Mouse (Mus musculus): Measurements from ENCODE around the gene Flt3. TPM values are rescaled to one million over a fixed set of nuclear protein-coding genes. Genes with fewer than 3 reads are reported as not detected.

Gene Flt3
- under 1 TPM; 0.08 to 0.10 TPM for total RNA-seq (2021)

- intact Hi-C loops (cut with DNase I): no loop called here
- no peak for DNase-seq (ENCODE audit: low spot score)
Observed at GRCm38 (mm10) chr5:147399843-147400504, at the start of gene Flt3. Gene Flt3 (minus strand): TSS chr5:147400489.

DNA sequence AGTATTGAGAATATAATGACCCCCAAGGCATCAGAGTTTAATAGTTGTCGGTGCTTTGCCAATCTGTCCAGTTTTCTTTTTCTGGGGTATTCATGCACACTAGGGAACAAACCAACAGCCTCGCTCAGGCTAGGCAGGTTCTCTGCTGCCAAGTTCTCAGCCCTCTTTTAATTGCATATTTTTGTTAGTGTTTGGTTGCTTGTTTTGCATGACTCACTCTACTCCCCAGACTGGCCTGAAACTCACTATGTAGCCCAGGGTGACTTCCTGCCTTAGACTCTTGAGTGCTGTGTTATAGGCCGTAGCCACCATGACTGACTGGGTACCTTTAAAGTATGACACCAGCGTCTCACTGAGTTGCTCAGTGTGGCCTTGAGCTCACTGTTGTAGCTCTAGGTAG, 48.6 kb upstream of the Flt3 start:
- no peak for DNase-seq (ENCODE audit: low spot score)
- intact Hi-C loops (cut with DNase I): no loop called here

DNA sequence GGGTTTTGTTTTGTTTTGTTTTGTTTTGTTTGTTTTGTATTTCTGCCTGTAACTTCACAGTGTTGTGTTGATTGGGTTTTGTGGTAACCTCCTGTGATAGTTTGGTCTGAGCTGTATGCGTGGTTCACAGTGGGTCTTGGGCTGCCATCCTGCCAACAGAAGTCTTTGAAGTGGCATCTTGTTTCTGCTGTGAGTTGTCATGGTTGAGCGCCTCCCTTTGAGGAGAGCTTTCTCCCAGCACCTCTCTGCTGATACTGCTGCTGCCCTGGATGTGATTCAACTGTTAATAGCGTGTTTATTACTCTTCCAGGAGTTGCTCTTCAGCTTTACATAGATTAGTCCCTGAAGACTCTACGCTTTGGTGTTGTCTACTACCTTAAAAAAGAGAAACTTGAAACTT, 48.2 kb upstream of the Flt3 start:
- intact Hi-C loops (cut with DNase I): no loop called here
- no peak for DNase-seq (ENCODE audit: low spot score)

GRCm38 (mm10) chr5:147445252-147445651, 45.0 kb upstream of the Flt3 start:
- no peak for DNase-seq (ENCODE audit: low spot score)
- intact Hi-C loops (cut with DNase I): no loop called here

DNA sequence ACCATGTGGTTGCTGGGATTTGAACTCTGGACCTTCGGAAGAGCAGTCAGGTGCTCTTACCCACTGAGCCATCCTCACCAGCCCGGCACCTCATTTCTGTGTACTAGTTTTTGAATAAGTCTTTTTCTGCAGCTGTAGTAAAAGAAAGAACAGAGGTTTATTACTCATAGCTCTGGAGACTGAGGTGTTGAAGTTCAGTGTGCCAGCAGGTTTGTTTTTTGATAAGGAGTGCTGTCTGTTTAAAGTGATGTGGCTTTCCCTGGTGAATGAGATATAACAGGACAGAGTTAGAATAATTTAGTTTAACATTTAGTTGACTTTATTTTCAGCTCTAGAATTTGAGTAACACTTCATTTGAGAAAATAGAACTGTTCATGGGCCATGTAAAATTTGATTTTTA, 44.5 kb upstream of the Flt3 start:
- intact Hi-C loops (cut with DNase I): no loop called here
- DNase-seq (ENCODE audit: low spot score): no peak

GRCm38 (mm10) chr5:147444298-147444697, 44.0 kb upstream of the Flt3 start:
- intact Hi-C loops (cut with DNase I): no loop called here
- no peak for DNase-seq (ENCODE audit: low spot score)

DNA sequence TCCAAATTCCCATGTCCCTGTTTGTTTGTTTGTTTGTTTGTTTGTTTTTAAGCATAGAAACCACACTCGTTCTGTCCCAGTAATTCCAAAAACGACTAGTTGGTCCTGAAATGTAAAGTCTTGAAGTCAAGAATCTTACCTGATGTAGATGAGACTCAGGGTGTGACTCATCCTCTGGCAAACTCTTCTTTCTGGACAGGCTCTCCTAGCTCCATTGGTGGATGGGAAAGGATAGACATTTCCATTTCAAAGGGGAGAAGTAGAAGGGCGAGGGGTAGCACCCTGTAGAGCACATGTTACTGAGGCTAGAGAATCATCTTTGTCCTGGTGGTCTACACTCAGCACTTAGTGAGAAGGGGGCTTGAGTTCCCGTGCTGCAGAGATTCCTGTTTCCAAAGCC, 42.5 kb upstream of the Flt3 start:
- intact Hi-C loops (cut with DNase I): no loop called here
- DNase-seq (ENCODE audit: low spot score): no peak

DNA sequence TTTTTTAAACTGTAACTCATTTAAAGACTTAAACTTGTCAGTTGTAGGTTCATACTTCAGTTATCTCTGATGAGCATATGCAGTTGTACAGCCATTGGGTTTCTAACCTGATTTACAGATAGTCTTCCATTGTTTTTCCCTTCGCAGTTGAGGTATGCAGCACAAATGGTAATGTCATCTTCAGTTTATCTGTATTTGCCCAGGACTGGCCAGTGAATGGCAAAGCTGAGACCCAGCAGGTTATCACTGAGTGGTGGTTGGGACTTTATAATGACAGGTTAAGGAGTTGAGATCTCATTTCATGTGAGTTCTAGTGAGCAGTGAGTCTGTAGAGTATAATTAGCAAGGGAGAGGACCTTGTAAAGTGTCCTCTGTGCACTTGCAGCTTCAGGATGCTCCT, 41.7 kb upstream of the Flt3 start:
- intact Hi-C loops (cut with DNase I): no loop called here
- DNase-seq (ENCODE audit: low spot score): no peak

DNA sequence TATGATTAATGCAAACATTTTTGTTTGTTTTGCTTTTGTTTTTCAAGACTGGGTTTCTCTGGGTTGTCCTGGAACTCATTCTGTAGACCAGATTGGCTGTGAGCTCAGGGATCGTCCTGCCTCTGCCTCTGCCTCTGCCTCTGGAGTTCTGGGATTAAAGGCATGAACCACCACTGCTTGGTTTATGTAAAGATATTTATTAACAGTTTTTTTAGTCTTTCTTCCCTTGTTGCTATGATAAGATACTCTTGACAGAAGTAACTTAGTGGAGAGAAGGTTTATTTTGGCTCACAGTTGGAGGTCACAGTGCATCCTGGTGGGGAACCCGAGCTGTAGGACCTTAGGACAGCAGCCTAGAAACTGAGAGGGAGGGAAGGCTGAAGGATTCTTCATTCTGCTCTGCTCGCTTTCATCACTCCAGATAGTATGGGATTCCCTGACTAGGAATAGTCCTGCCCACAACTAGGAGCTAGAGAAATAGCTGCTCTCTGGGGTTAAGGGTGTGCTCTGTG, 40.8 kb upstream of the Flt3 start:
- intact Hi-C loops (cut with DNase I): no loop called here
- no peak for DNase-seq (ENCODE audit: low spot score)

DNA sequence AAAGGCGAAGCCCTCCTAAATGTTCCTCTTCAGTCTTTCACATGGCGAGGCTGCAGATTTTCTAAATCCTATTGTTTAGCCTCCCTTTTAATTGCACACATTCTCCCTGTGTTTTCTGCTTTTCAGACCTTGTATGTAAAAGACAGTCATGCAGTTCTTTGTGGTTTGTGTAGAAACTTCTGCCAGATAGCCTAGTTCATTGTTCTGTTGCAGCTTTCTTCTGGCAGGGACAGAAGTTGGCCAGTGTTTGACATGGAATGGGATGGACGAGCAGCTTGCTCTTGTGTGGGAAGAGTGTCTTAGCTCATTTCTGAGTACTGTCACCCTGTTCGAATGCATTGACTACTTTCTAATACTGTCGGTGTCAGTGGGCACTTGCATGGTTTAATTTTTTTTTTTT, 36.2 kb upstream of the Flt3 start:
- DNase-seq (ENCODE audit: low spot score): no peak
- intact Hi-C loops (cut with DNase I): no loop called here

DNA sequence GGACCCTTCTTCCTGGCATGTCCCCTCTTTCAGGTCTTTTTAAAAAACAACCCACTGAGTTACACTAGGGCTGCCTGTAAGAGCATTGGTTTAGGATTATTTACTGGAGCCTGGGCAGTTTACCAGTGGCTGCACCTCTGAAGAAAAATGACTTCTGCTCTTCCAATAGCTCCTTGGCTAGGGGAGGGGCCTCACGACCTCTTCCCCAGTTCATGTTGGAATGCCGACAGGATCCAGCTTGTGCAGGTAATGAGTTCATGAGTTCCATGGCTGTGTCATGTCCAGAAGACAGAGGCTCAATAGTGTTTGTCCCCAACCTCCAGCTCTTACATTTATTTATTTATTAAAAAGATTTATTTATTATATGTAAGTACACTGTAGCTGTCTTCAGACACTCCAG, 35.5 kb upstream of the Flt3 start:
- intact Hi-C loops (cut with DNase I): no loop called here

GRCm38 (mm10) chr5:147435224-147435623, 34.9 kb upstream of the Flt3 start:
- DNase-seq (ENCODE audit: low spot score): no peak
- intact Hi-C loops (cut with DNase I): no loop called here

More for the DNA sequence above, 35.5 kb upstream of the Flt3 start:
- DNase-seq (ENCODE audit: low spot score): no peak

DNA sequence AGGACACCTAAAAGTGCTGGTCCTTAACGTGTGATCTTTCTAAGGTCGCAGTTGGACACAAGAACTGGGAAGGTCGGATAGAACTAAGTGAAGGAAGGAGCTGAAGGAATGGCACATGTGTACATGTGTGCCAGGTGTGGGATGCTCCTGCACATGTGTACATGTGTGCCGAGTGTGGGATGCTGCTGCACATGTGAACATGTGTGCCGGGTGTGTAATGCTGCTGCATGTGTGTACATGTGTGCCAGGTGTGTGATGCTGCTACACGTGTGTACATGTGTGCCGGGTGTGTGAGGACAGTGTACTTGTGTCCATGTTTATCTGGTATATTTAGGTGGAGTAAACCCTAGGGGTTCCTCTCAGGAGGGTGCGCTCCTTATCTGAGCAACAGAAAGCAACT, 32.6 kb upstream of the Flt3 start:
- intact Hi-C loops (cut with DNase I): loop anchor here (5.0 kb wide), 1 partner anchor 99 kb away; no protein-coding TSS in a partner anchor
- no peak for DNase-seq (ENCODE audit: low spot score)

DNA sequence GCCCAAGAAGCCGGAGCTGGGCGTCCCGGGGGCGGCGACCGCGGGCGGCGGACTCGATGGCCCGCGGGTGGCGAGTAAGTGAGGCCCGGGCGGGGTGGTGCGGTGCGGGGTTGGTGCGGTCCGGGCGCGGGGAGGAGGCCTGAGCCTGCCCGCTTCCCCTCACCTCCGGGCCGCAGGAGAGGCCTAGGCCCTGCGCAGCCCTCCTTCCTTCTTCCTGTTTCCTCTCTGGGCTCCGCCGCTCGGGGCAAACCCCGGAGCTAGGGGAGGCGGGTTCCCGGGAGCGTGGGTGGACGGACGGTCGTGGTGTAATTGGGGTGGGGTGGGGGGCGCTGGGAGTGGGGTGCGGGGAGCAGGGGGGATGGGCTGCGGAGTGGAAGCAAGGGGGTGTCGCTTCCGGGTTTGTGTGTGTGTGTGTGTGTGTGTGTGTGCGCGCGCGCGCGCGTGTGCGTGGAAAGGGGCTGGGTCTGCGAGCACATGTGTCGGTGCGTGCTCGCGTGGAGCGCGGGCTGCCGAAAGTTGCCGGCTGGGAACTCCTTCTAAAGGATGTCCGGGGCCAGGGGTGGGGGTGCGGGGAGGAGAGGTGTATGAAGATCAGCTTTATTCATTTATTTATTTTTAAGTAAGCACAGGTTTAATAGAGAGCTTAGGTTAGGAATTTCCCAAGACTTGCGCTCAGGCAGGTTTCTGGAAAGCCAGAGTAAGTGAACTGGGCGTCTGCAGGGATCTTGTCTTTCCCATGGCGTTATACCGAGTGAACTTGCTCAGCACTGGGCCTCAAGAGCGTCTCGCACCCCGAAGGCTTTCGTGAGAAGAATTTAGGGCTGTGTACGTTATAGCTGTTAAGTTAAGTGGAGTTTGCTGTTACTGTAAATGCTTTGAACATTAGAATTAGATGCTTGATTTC, 30.9 kb upstream of the Flt3 start:
- intact Hi-C loops (cut with DNase I): loop anchor here (5.0 kb wide), 1 partner anchor 101 kb away; no protein-coding TSS in a partner anchor
- peak; percentile 54 for DNase-seq (ENCODE audit: low spot score)

DNA sequence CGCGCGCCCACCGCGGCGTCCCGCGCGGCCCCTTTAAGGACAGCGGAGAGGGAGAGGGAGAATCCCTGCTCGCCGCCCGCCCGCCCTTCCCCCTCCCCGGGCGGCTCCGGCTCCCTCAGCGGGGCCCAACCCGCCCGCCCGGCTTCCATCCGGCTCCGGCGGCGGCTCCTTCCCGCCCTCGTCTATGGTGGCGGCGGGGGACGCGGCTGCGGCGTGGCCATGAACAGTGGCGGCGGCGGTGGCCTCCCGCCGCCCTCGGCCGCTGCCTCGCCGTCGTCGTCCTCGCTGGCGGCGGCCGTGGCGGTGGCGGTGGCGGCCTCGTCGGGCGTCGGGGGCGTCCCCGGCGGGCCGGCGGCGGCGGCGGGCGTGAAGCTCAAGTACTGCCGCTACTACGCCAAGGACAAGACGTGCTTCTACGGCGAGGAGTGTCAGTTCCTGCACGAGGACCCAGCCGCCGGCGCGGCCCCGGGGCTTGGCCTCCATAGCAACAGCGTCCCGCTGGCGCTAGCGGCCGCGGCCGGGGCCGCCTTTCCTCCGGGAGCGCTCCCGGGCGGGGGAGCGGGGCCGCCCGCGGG, 30.2 kb upstream of the Flt3 start:
- DNase-seq (ENCODE audit: low spot score): no peak
- intact Hi-C loops (cut with DNase I): loop anchor here (5.0 kb wide), 1 partner anchor 102 kb away; no protein-coding TSS in a partner anchor

DNA sequence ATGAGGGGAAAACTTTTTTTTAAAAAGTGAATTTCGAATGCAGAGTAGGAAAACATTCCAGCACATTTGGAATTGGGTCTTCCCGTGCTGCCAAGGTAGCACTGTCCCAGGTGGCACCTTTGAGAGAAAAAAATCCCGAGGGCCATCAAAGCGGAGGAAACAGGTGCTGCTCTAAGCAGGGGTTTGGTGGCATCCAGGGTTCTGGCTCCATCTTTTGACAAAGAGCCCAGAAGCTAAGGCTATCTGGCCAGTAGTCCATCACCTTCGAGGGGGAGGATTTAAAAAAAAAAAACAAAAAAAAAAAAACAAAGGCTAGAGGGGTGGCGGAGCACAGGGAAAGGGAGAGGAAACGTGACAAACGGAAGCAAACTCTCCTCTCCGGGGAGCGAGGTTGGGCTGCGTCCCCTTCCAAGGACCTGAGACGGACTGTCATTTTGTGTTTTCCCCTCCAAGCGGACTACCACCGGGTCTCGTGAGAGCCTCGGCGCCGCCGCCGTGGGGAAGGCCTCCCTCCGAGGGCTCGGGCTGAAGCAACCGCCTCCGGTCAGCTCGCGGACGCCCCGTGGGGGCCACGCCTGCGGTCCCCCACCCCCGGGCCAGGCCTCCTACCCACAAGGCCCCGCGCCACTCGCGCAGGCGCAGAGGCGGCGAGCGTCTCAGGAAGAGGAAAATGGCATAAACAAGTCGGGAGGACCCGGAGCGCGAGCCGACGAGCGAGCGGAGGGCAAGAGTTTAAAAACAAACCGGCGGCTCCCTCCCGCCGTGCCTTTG, 29.4 kb upstream of the Flt3 start, which contains the start of gene Pan3:
TSS of gene Pan3 (plus strand) at position 627 of the 771 bp plus-strand sequence.
- intact Hi-C loops (cut with DNase I): loop anchor here (5.0 kb wide), 3 partner anchors 38 to 428 kb away; no protein-coding TSS in a partner anchor

DNA sequence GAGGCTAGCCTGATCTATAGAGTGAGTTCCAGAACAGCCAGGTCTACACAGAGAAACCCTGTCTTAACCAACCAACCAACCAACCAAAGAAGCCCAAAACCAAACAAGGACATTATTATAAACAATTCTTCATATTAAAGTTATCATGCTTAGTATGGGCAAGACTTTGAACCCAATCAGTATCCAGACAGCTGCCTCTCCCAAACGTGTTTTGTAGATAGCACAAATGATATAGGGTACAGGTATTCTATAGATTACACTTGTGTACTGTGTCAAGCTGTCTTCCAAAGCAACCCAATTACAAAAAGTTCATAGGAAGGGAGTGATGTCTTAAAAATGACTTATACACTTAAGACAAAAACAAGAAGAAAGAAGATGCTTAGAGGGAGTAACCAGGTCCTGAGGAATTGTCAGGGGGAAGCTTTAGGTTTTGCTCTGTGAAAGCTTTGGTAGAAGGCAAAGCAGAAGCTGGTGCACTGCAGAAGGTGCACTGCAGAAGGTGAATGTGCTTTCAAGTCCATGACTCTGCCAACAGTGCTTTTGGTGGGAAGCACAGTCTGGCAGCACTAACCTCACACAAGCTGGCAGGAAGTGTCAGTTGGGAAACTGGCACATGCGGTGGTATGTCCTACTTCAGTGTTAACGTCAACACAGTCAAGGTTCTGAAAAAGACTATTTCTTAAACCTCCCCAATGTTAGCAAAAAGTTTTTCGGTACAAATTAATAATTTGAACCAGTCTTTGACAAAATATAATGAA, 25.9 kb upstream of the Flt3 start:
- intact Hi-C loops (cut with DNase I): loop anchor here (5.0 kb wide), 2 partner anchors 41 to 431 kb away; no protein-coding TSS in a partner anchor
- no peak for DNase-seq (ENCODE audit: low spot score)

More for the DNA sequence above, 29.4 kb upstream of the Flt3 start, which contains the start of gene Pan3:
- peak; percentile 94 for DNase-seq (ENCODE audit: low spot score)

DNA sequence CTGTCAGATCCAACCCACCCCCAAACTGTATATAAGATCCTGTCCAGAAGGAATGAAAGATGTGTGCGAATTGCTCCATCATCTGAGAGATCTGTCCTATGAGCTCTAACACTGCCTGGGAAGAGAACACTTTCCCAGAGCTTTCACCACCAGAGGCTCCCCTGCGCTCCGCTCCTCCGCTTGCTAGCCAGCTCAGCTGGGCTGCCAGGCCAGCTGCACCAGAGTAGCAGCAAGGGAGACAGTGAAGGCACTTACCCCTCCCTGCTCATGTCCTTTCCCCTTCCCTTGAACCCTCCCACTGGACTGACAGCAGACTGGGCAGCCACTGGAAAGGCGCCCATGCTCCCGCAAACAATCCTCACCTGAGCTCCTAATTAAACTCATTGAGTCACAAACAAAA, 23.3 kb upstream of the Flt3 start:
- intact Hi-C loops (cut with DNase I): no loop called here
- DNase-seq (ENCODE audit: low spot score): no peak

Measured in heart, postnatal 25 days (tissue).